Mouse (Mus musculus): Measurements from ENCODE around the gene Pcdh19. TPM values are rescaled to one million over a fixed set of nuclear protein-coding genes. Genes with fewer than 3 reads are reported as not detected.

Gene Pcdh19
- polyA plus RNA-seq, 1 experiment from 2014 or later = 3.2 TPM

- WGBS = 72% methylated on average over 2 of the region's 2 CpGs
Measured at GRCm38 (mm10) chrX:133647809-133648208, 41.0 kb downstream of the Pcdh19 start.

GRCm38 (mm10) chrX:133639445-133639844 is 49.3 kb downstream of the Pcdh19 start:
- Histone ChIP-seq H3K4me3 (replicated peaks; ENCODE audit: low read length) (no peak overlapping the region), H3K9me3 (replicated peaks; ENCODE audit: control insufficient read depth, low read length) (no peaks in the 10 kb centered on the region), H3K4me2 (ENCODE audit: low read depth, low read length) (no peak overlapping the region), H3K4me1 (ENCODE audit: control insufficient read depth, insufficient read depth, low read length) (no peaks in the 10 kb centered on the region), H3K27me3 (ENCODE audit: control insufficient read depth, insufficient read depth, low read length) (no peaks in the 10 kb centered on the region; the same call in 1 of the 2 replicates), H3K36me3 (ENCODE audit: control insufficient read depth, insufficient read depth, low read length) (no peaks in the 10 kb centered on the region), H3K27ac (ENCODE audit: low read length) (no peak overlapping the region), H3K9ac (ENCODE audit: low read length) (no peak overlapping the region)
- no peak for ATAC-seq (ENCODE audit: insufficient read depth, low FRiP score)

More at GRCm38 (mm10) chrX:133647809-133648208, 41.0 kb downstream of the Pcdh19 start:
- no peak for ATAC-seq (ENCODE audit: insufficient read depth, low FRiP score)
- H3K4me2 ChIP-seq (ENCODE audit: low read depth, low read length) = no peak overlapping the region
- H3K4me1 ChIP-seq (ENCODE audit: control insufficient read depth, insufficient read depth, low read length) = no peaks in the 10 kb centered on the region
- no peaks in the 10 kb centered on the region for H3K27me3 ChIP-seq (ENCODE audit: control insufficient read depth, insufficient read depth, low read length)
- H3K27ac ChIP-seq (ENCODE audit: low read length) = no peak overlapping the region
- no peak overlapping the region for H3K9ac ChIP-seq (ENCODE audit: low read length)
- no peak overlapping the region for H3K4me3 ChIP-seq (replicated peaks; ENCODE audit: low read length)
- no peaks in the 10 kb centered on the region for H3K36me3 ChIP-seq (ENCODE audit: control insufficient read depth, insufficient read depth, low read length)
- H3K9me3 ChIP-seq (replicated peaks; ENCODE audit: control insufficient read depth, low read length) = no peaks in the 10 kb centered on the region

- no peak for ATAC-seq (ENCODE audit: insufficient read depth, low FRiP score)
- Histone ChIP-seq H3K36me3 (ENCODE audit: control insufficient read depth, insufficient read depth, low read length) (no peaks in the 10 kb centered on the region), H3K9me3 (replicated peaks; ENCODE audit: control insufficient read depth, low read length) (no peaks in the 10 kb centered on the region), H3K4me1 (ENCODE audit: control insufficient read depth, insufficient read depth, low read length) (no peaks in the 10 kb centered on the region), H3K9ac (ENCODE audit: low read length) (no peak overlapping the region), H3K27me3 (ENCODE audit: control insufficient read depth, insufficient read depth, low read length) (no peaks in the 10 kb centered on the region), H3K27ac (ENCODE audit: low read length) (no peak overlapping the region), H3K4me2 (ENCODE audit: low read depth, low read length) (no peak overlapping the region), H3K4me3 (replicated peaks; ENCODE audit: low read length) (no peak overlapping the region)
- 68% methylated on average over 8 of the region's 8 CpGs for WGBS
Measured at GRCm38 (mm10) chrX:133629538-133629937, 59.2 kb downstream of the Pcdh19 start.

DNA sequence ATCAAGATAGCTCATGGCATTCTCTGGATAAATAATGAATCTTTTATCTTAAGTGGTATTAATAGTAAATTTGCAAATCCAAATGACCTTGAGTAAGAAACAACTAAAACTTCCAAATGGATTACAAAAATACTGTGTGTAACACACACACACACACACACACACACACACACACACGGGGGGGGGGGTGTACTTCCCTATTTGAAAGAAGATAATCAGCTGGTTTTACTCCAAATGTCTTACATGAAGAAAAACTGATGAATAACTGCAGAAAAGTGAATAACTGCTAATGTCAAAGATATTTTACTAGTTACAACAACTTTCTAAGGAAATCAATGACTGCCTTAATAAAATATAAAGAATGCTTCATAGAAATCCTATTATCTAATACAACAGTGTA is 70.6 kb downstream of the Pcdh19 start:
- Histone ChIP-seq H3K4me3 (replicated peaks; ENCODE audit: low read length) (no peak overlapping the region), H3K9me3 (replicated peaks; ENCODE audit: control insufficient read depth, low read length) (no peaks in the 10 kb centered on the region), H3K4me2 (ENCODE audit: low read depth, low read length) (no peak overlapping the region), H3K27ac (ENCODE audit: low read length) (no peak overlapping the region), H3K4me1 (ENCODE audit: control insufficient read depth, insufficient read depth, low read length) (no peaks in the 10 kb centered on the region), H3K36me3 (ENCODE audit: control insufficient read depth, insufficient read depth, low read length) (no peaks in the 10 kb centered on the region), H3K27me3 (ENCODE audit: control insufficient read depth, insufficient read depth, low read length) (no peaks in the 10 kb centered on the region), H3K9ac (ENCODE audit: low read length) (no peak overlapping the region)
- ATAC-seq (ENCODE audit: insufficient read depth, low FRiP score) = no peak
- 45% methylated on average over 1 of the region's 1 CpGs for WGBS

DNA sequence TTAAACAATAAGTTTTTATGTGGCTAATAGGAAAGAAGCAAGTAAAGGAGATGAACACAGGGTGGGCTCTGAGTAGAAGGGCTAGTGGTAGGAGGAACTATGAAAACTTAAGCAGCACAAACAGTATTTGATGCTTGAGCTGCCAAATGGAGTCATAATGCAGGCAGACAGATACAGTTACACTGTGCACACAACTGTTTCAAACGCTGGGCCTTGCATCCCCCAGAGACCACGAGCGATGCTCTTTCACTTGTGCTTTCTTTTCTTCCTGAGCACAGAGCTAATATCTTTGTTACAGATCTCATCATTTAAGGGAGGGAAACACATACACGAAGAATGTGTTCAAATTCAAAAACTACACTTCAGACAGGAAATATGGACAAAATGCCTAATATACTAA is 83.0 kb downstream of the Pcdh19 start:
- no peak overlapping the region for H3K9ac ChIP-seq (ENCODE audit: low read length)
- no peak overlapping the region for H3K4me2 ChIP-seq (ENCODE audit: low read depth, low read length)
- no peak for ATAC-seq (ENCODE audit: insufficient read depth, low FRiP score)
- H3K27ac ChIP-seq (ENCODE audit: low read length) = no peak overlapping the region
- H3K27me3 ChIP-seq (ENCODE audit: control insufficient read depth, insufficient read depth, low read length) = no peaks in the 10 kb centered on the region; the same call in 1 of the 2 replicates
- H3K4me3 ChIP-seq (replicated peaks; ENCODE audit: low read length) = no peak overlapping the region
- no peaks in the 10 kb centered on the region for H3K36me3 ChIP-seq (ENCODE audit: control insufficient read depth, insufficient read depth, low read length)
- WGBS = 66% methylated on average over 4 of the region's 4 CpGs
- H3K9me3 ChIP-seq (replicated peaks; ENCODE audit: control insufficient read depth, low read length) = no peaks in the 10 kb centered on the region
- H3K4me1 ChIP-seq (ENCODE audit: control insufficient read depth, insufficient read depth, low read length) = no peaks in the 10 kb centered on the region

DNA sequence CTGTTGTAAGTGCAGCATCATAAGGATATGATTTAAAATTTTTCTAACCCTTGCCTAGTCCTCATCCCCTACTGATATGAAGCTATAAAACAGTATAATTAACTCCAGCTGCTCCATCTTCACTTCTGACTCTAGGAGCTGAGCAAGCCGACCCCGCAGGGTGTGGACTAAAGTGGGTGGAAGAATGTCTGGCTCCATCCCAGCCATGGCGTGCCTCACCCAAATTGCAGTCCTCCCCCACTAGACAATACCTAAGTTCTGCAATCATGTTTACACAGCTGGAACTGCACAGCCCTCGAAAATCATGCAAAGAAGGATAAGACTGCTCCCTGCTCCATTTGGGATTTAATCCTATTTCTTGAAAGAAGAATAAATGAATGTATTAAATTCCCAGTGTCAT is 84.5 kb downstream of the Pcdh19 start:
- 34% methylated on average over 4 of the region's 4 CpGs for WGBS
- Histone ChIP-seq H3K9me3 (replicated peaks; ENCODE audit: control insufficient read depth, low read length) (no peaks in the 10 kb centered on the region), H3K4me2 (ENCODE audit: low read depth, low read length) (no peak overlapping the region), H3K9ac (ENCODE audit: low read length) (no peak overlapping the region), H3K27me3 (ENCODE audit: control insufficient read depth, insufficient read depth, low read length) (no peaks in the 10 kb centered on the region; the same call in 1 of the 2 replicates), H3K4me3 (replicated peaks; ENCODE audit: low read length) (no peak overlapping the region), H3K4me1 (ENCODE audit: control insufficient read depth, insufficient read depth, low read length) (no peaks in the 10 kb centered on the region), H3K27ac (ENCODE audit: low read length) (no peak overlapping the region), H3K36me3 (ENCODE audit: control insufficient read depth, insufficient read depth, low read length) (no peaks in the 10 kb centered on the region)
- ATAC-seq (ENCODE audit: insufficient read depth, low FRiP score) = no peak

- Histone ChIP-seq H3K9ac (ENCODE audit: low read length) (no peak overlapping the region), H3K4me2 (ENCODE audit: low read depth, low read length) (no peak overlapping the region), H3K9me3 (replicated peaks; ENCODE audit: control insufficient read depth, low read length) (no peaks in the 10 kb centered on the region), H3K27ac (ENCODE audit: low read length) (no peak overlapping the region), H3K4me1 (ENCODE audit: control insufficient read depth, insufficient read depth, low read length) (no peaks in the 10 kb centered on the region), H3K36me3 (ENCODE audit: control insufficient read depth, insufficient read depth, low read length) (no peaks in the 10 kb centered on the region), H3K27me3 (ENCODE audit: control insufficient read depth, insufficient read depth, low read length) (no peaks in the 10 kb centered on the region; the same call in 1 of the 2 replicates), H3K4me3 (replicated peaks; ENCODE audit: low read length) (no peak overlapping the region)
- no peak for ATAC-seq (ENCODE audit: insufficient read depth, low FRiP score)
- 49% methylated on average over 2 of the region's 2 CpGs for WGBS
Measured at GRCm38 (mm10) chrX:133602068-133602467, 86.7 kb downstream of the Pcdh19 start.

DNA sequence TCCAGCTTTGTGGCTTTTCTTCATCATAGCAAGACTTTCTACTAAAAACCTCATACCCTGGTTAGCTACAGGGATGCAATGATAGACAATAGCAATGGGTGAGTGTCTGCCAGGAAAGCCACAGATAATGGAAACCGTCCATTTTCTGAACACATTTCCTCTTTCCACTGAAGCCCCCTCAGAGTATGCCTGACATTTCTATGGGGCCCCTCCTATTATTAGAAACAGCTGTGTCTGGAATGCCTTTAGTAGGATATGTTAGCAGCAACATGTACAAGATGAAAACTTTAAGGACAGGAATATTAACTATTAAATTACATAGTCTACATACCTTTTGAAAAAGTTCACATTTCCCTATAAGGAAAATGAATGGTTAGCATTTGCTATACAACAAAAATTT is 87.1 kb downstream of the Pcdh19 start:
- no peak overlapping the region for H3K27ac ChIP-seq (ENCODE audit: low read length)
- no peaks in the 10 kb centered on the region for H3K36me3 ChIP-seq (ENCODE audit: control insufficient read depth, insufficient read depth, low read length)
- 53% methylated on average over 1 of the region's 1 CpGs for WGBS
- no peak for ATAC-seq (ENCODE audit: insufficient read depth, low FRiP score)
- H3K27me3 ChIP-seq (ENCODE audit: control insufficient read depth, insufficient read depth, low read length) = no peaks in the 10 kb centered on the region; the same call in 1 of the 2 replicates
- H3K4me2 ChIP-seq (ENCODE audit: low read depth, low read length) = no peak overlapping the region
- H3K4me1 ChIP-seq (ENCODE audit: control insufficient read depth, insufficient read depth, low read length) = no peaks in the 10 kb centered on the region
- no peaks in the 10 kb centered on the region for H3K9me3 ChIP-seq (replicated peaks; ENCODE audit: control insufficient read depth, low read length)
- H3K9ac ChIP-seq (ENCODE audit: low read length) = no peak overlapping the region
- no peak overlapping the region for H3K4me3 ChIP-seq (replicated peaks; ENCODE audit: low read length)

DNA sequence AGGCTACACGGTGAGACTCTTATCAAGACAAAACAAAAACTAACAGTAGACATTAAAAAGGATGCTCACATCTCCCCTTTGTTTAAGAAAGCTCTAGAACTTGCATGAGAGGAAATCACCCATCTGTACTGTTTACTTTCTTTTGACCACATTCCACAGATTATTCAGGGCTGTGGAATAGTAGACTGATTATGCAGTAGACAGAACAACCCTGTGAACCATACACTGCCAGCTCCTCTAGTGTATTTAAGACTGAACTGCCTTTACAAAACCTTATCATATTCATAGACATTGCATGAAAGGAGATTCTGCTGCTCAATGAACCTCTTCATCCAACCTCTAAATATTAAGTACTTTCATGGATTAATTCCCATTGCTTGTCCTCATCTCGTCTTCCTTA is 87.6 kb downstream of the Pcdh19 start:
- no peak overlapping the region for H3K4me3 ChIP-seq (replicated peaks; ENCODE audit: low read length)
- H3K9ac ChIP-seq (ENCODE audit: low read length) = no peak overlapping the region
- no peaks in the 10 kb centered on the region for H3K4me1 ChIP-seq (ENCODE audit: control insufficient read depth, insufficient read depth, low read length)
- 56% methylated on average over 2 of the region's 2 CpGs for WGBS
- H3K36me3 ChIP-seq (ENCODE audit: control insufficient read depth, insufficient read depth, low read length) = no peaks in the 10 kb centered on the region
- no peak overlapping the region for H3K4me2 ChIP-seq (ENCODE audit: low read depth, low read length)
- no peaks in the 10 kb centered on the region; the same call in 1 of the 2 replicates for H3K27me3 ChIP-seq (ENCODE audit: control insufficient read depth, insufficient read depth, low read length)
- H3K27ac ChIP-seq (ENCODE audit: low read length) = no peak overlapping the region
- ATAC-seq (ENCODE audit: insufficient read depth, low FRiP score) = no peak
- H3K9me3 ChIP-seq (replicated peaks; ENCODE audit: control insufficient read depth, low read length) = no peaks in the 10 kb centered on the region
